15 mouse cellular contexts compared by ENCODE assay signal in genomic region chr7:138788109-138788508, GRCm38 (mm10). TPM values are rescaled to one million over a fixed set of nuclear protein-coding genes. Genes with fewer than 3 reads are reported as not detected.
A peak's percentile ranks its signal among the peaks of the same experiment; 100 is the strongest.
DNase-seq lines count a peak whose midpoint lies in the region; ATAC-seq and TF ChIP-seq lines count a peak whose summit lies in the region.
"Had no signal": no experiment of that assay in that cellular context is flagged by ENCODE, and none has a peak within 500 bp of the region (broad histone marks: within the 10 kb centered on the region; RNA-seq: fewer than 3 reads in every experiment).

No protein-coding gene starts in this region.

- DNase-seq in frontal cortex, postnatal 10 days (ENCODE audit: low spot score in 2 of 2): no peak
- DNase-seq in layer of hippocampus, adult 18-20 months (ENCODE audit: low spot score in 2 of 2): peak; percentile 13 to 52
- no peak for DNase-seq in layer of hippocampus, postnatal 10 days (ENCODE audit: low spot score in 2 of 2)
- peak; percentile 31 for DNase-seq in brain, embryonic 14.5 days (ENCODE audit: low read depth)
- DNase-seq in left cerebral cortex, postnatal 36 days (ENCODE audit: low spot score in 2 of 2): peak; percentile 16
- DNase-seq in adrenal gland, adult 8-10 months: no peak
- DNase-seq in cerebellum, adult 11 months: no peak
- DNase-seq: cerebellum, adult 9-10 months; kidney, postnatal 25 days; liver, postnatal 0 days; lung, postnatal 4 days; thymus, adult 2 months had no signal

- no peak for TF ChIP-seq CTCF in brain, embryonic 14.5 days (IDR thresholded peaks at IDR 0.05; ENCODE audit: borderline replicate concordance, extremely low read depth, insufficient read depth, insufficient read length)

- intact Hi-C loops in left cerebral cortex, postnatal 36 days (cut with DNase I): no loop called here

- TF ChIP-seq POLR2A in brain, embryonic 14.5 days (IDR thresholded peaks at IDR 0.05; ENCODE audit: borderline replicate concordance, extremely low read depth, insufficient read depth, insufficient read length, poor library complexity, severe bottlenecking): no peak

- peak; percentile 94 for ATAC-seq in frontal cortex, adult (ENCODE audit: low TSS enrichment)
- ATAC-seq: forebrain, embryonic 15.5 days; intestine, embryonic 15.5 days; liver, postnatal 0 days had no signal

RNA-seq across cellular contexts. Expression of gene Ppp2r2d, which starts 57.8 kb away (rescaled TPM):
- total RNA-seq in layer of hippocampus, adult 18-20 months (2021): 10 to 100 TPM; 63.0 to 64.0 TPM
- total RNA-seq in layer of hippocampus, postnatal 10 days (2021): 10 to 100 TPM; 93.4 to 95.9 TPM
- 87.2 and 103 TPM in 2 replicates for polyA plus RNA-seq in brain, embryonic 14.5 days (2012; rRNA removed)
- 10 to 100 TPM; 68.9 to 79.0 TPM for total RNA-seq in left cerebral cortex, postnatal 36 days (2021)
- 10 to 100 TPM; 66.1 to 76.0 (median 71.6) TPM for total RNA-seq in adrenal gland, adult 8-10 months (2022)

RNA-seq across cellular contexts. Expression of gene Mapk1ip1, which starts 58.0 kb away (rescaled TPM):
- total RNA-seq in layer of hippocampus, adult 18-20 months (2021): 10 to 100 TPM; 40.7 to 41.7 TPM
- total RNA-seq in layer of hippocampus, postnatal 10 days (2021): 10 to 100 TPM; 38.5 to 38.6 TPM
- 60.8 and 85.5 TPM in 2 replicates for polyA plus RNA-seq in brain, embryonic 14.5 days (2012; rRNA removed)
- 10 to 100 TPM; 33.7 to 59.3 TPM for total RNA-seq in left cerebral cortex, postnatal 36 days (2021)
- total RNA-seq in adrenal gland, adult 8-10 months (2022): 10 to 100 TPM; 25.5 to 37.2 (median 30.7) TPM

Comparison
In these comparisons a context has a peak if more than half of its experiments do, and no peak if none do; other contexts are left out.
1. DNase-seq: peak in layer of hippocampus, adult 18-20 months (2 of 2), brain, embryonic 14.5 days (single experiment) and left cerebral cortex, postnatal 36 days (2 of 2); none in frontal cortex, postnatal 10 days (0 of 2), layer of hippocampus, postnatal 10 days (0 of 2), adrenal gland, adult 8-10 months (single experiment) and cerebellum, adult 11 months (single experiment).